Mouse (Mus musculus) stomach, postnatal 0 days (tissue): ENCODE measurements at regions not wholly inside any gene's neighbourhood (a gene's known extent, or its start where the extent isn't known, plus 50 kb on each side); places are given as distances from the start of the nearest gene placed in this dataset.

ENCODE experiments used
- ATAC-seq: fragments of 200-750 bp; cut with Nextera tagmentation; 2 replicates; pipeline ENCODE4 v1.8.0; 2017; ENCODE audit not compliant: low FRiP score, low TSS enrichment
- DNase-seq: peaks from one replicate; pipeline ENCODE4 v3.0.0-alpha.2; 2016; ENCODE audit warnings: low spot score
- H3K27ac ChIP-seq: fragments of 300-500 bp; sonication (generic); replicated peaks from 2 replicates; pipeline ENCODE4 v1.5.1; 2014; ENCODE audit warnings: mild to moderate bottlenecking, control low read depth
- H3K27me3 ChIP-seq: fragments of 300-500 bp; sonication (generic); 2 replicates; pipeline ENCODE4 v1.6.1; 2014; ENCODE audit warnings: low read length; ENCODE audit not compliant: control insufficient read depth, insufficient read depth
- H3K36me3 ChIP-seq: fragments of 300-500 bp; sonication (generic); 2 replicates; pipeline ENCODE4 v1.6.1; 2014; ENCODE audit warnings: low read length, mixed read lengths; ENCODE audit not compliant: control insufficient read depth, insufficient read depth
- H3K4me1 ChIP-seq: fragments of 300-500 bp; sonication (generic); replicated peaks from 2 replicates; pipeline ENCODE4 v1.6.1; 2014; ENCODE audit warnings: antibody characterized with exemption; ENCODE audit not compliant: control insufficient read depth, insufficient read depth
- H3K4me2 ChIP-seq: fragments of 300-500 bp; sonication (generic); replicated peaks from 2 replicates; pipeline ENCODE4 v1.6.1; 2014; ENCODE audit warnings: low read depth, mild to moderate bottlenecking, control low read depth, moderate library complexity
- H3K4me3 ChIP-seq: fragments of 300-500 bp; sonication (generic); 2 replicates; pipeline ENCODE4 v1.5.1; 2014; ENCODE audit warnings: low read depth, low read length, control low read depth
- H3K9ac ChIP-seq: fragments of 300-500 bp; sonication (generic); 2 replicates; pipeline ENCODE4 v1.6.1; 2014; ENCODE audit warnings: mild to moderate bottlenecking, low read length, control low read depth, mixed read lengths
- H3K9me3 ChIP-seq: fragments of 300-500 bp; sonication (generic); 2 replicates; pipeline ENCODE4 v1.6.1; 2016; ENCODE audit warnings: low read length; ENCODE audit not compliant: control insufficient read depth
- CTCF ChIP-seq: IDR thresholded peaks from 2 replicates; pipeline ENCODE4 v1.5.1; 2016; ENCODE audit warnings: antibody characterized with exemption, low read depth, mild to moderate bottlenecking, moderate library complexity
- EP300 ChIP-seq: optimal IDR thresholded peaks from 2 replicates; pipeline ENCODE3; 2016; ENCODE audit warnings: antibody characterized with exemption
- WGBS: fragments of 180-500 bp; shearing (Covaris S2); extraction: QIAGEN DNeasy Blood & Tissue Kit; methylation state at CpG from one replicate; pipeline ENCODE4 v1.1.7; 2014; 5-methylcytosine and 5-hydroxymethylcytosine counted together

DNA sequence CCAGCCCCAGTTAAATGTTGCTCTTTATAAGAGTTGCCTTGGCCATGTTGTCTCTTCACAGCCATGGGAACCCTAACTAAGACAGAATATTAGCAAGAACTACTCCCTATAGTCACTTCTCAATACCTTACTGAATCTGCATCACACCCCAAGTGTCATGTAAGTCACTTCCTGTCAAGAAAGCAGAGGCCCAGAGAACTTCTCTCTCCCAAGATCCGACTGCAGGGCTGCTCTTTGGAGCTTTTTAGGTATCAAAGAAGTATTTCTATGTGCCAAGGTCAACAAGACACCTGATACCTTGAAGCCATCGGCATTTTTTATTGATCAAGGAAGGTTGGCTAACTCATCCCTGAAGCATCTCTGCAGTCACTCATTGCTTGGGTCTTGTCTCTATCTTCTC lies 72.0 kb upstream of the Rap1b start:
- no peak overlapping the region for H3K9ac ChIP-seq
- DNase-seq = no peak
- H3K4me1 ChIP-seq = no peaks in the 10 kb centered on the region
- H3K4me2 ChIP-seq = no peak overlapping the region
- no peaks in the 10 kb centered on the region for H3K9me3 ChIP-seq
- TF ChIP-seq EP300 (no peak), CTCF (no peak)
- H3K27me3 ChIP-seq = no peaks in the 10 kb centered on the region
- no peak overlapping the region for H3K4me3 ChIP-seq
- H3K36me3 ChIP-seq = no peaks in the 10 kb centered on the region
- 80% methylated on average over 2 of the region's 2 CpGs for WGBS
- no peak overlapping the region for H3K27ac ChIP-seq
- ATAC-seq = no peak

DNA sequence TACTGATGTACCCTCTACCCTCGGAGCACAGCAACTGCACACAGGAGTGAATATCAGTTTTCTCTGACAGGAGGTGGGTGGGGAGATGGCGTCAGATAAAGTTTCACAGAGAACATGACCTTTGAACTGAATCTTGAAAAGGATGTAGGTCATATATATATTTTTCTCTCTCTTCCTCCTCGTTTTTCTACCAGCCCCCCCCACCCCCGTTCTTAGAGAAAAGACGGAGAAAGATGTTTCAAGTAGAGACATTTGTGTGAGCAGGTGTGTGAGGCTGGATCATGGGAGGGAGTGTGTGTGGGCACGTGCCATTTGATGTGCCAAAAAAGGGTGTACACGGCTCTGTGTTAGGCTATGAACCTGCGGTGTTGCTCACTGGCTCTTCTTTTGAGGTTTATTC lies 72.8 kb upstream of the Rap1b start:
- Histone ChIP-seq H3K4me2 (no peak overlapping the region), H3K4me3 (no peak overlapping the region), H3K36me3 (no peaks in the 10 kb centered on the region), H3K27me3 (no peaks in the 10 kb centered on the region), H3K27ac (no peak overlapping the region), H3K4me1 (no peaks in the 10 kb centered on the region), H3K9ac (no peak overlapping the region), H3K9me3 (no peaks in the 10 kb centered on the region)
- no peak for ATAC-seq
- DNase-seq = no peak
- no peak for TF ChIP-seq EP300
- TF ChIP-seq CTCF = no peak
- WGBS = 63% methylated on average over 8 of the region's 8 CpGs

DNA sequence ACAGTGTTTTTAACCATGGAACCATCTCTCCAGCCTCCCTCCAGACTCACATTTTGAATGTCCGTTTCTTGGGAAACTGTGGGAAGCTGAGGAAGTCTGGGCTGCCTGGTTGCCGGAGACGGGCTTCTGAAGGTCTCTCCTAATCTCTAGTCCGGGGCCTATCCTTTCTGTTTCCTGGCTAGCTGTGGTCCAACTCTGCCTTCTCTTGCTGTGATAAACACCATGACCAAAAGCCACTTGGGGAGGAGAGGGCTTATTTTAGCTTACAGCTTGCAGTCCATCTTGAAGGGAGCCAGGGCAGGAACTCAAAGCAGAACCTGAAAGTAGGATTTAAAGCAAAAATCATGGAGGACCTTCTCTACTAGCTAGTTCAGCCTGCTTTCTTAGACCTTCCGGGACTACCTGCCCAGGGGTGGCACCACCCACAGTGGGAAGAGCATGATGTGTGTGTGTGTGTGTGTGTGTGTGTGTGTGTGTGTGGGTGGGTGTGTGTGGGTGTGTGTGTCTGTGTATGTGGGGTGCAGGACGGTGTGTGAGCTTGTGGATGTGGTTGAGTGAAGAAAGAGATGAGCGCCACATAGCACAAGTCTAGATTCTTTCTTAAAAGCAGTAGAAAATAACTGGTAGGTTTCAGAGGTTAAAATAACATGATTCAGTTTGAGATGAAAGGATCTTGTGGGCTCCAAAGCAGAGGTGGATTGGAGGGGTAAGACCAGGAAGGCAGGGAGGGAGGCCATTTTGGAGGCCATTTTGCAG lies 73.5 kb upstream of the Rap1b start:
- Histone ChIP-seq H3K4me2 (no peak overlapping the region), H3K9me3 (no peaks in the 10 kb centered on the region), H3K36me3 (no peaks in the 10 kb centered on the region), H3K27me3 (no peaks in the 10 kb centered on the region), H3K4me3 (no peak overlapping the region), H3K27ac (no peak overlapping the region), H3K4me1 (no peaks in the 10 kb centered on the region), H3K9ac (no peak overlapping the region)
- no peak for TF ChIP-seq EP300
- TF ChIP-seq CTCF = no peak
- WGBS = 88% methylated on average over 7 of the region's 7 CpGs
- no peak for ATAC-seq
- no peak for DNase-seq

DNA sequence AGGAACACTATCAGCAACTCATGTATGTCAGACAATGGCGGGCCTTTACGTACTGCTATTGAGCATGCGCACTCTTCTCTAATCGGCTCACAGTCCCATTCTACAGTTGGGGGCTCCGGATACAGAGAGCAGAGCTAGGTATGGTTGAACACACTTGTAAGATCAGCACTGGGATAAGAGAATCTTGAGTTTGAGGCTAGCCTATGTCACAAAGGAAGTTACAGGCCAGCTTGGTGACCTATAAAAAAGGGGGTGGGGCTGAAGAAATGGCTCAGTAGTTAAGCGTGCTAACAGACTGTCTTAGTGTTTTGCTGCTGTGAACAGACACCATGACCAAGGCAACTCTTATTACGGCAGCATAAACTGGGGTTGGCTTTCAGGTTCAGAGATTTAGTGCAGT lies 79.4 kb upstream of the Rap1b start:
- TF ChIP-seq EP300 (no peak), CTCF (no peak)
- ATAC-seq (no peak), DNase-seq (no peak)
- WGBS = 98% methylated on average over 7 of the region's 7 CpGs
- Histone ChIP-seq H3K36me3 (no peaks in the 10 kb centered on the region), H3K9me3 (no peaks in the 10 kb centered on the region), H3K27me3 (no peaks in the 10 kb centered on the region), H3K4me1 (no peaks in the 10 kb centered on the region), H3K9ac (no peak overlapping the region), H3K4me3 (no peak overlapping the region), H3K27ac (no peak overlapping the region), H3K4me2 (no peak overlapping the region)

DNA sequence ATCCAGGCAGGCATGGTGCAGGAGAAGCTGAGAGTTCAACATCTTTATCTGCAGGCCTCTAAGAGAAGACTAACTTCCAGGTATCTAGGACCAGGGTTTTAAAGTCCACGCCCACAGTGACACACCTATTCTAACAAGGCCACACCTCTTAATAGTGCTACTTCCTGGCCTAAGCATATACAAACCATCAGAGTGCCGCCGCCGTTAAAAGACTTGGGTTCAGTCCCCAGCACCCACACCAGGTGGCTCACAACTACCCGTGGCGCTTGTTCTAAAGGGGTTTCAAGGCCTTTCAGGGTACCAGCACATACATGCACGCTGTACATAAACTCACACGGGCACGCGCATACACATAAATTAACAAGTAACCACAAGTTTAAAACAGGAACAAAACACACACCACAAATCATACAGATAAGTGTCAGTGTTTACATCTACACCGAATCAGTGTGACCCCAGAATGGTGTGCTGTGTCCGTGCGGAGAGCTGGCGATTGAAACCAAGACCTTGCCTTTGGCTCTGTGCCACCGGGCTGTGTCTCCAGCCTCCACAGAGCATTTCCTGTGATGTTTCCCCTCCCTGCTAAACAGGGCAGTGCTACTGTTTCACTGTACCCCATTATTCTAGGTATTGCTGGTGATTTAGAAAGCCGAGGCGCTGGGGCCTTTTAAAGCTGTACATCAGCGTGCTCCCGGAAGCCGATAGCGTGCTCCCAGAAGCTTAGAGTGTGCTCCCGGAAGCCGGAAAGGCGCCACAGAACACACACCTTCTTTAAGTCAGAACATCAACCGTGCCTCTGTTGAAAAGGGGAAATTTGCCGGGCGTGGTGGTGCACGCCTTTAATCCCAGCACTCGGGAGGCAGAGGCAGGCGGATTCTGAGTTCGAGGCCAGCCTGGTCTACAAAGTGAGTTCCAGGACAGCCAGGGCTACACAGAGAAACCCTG lies 80.0 kb upstream of the Rap1b start:
- H3K36me3 ChIP-seq = no peaks in the 10 kb centered on the region
- no peak overlapping the region for H3K4me3 ChIP-seq
- 85% methylated on average over 29 of the region's 31 CpGs for WGBS
- no peak overlapping the region for H3K9ac ChIP-seq
- no peaks in the 10 kb centered on the region for H3K4me1 ChIP-seq
- no peaks in the 10 kb centered on the region for H3K9me3 ChIP-seq
- no peak for ATAC-seq
- H3K27ac ChIP-seq = no peak overlapping the region
- no peaks in the 10 kb centered on the region for H3K27me3 ChIP-seq
- no peak overlapping the region for H3K4me2 ChIP-seq
- DNase-seq = no peak
- TF ChIP-seq EP300 = no peak
- no peak for TF ChIP-seq CTCF

DNA sequence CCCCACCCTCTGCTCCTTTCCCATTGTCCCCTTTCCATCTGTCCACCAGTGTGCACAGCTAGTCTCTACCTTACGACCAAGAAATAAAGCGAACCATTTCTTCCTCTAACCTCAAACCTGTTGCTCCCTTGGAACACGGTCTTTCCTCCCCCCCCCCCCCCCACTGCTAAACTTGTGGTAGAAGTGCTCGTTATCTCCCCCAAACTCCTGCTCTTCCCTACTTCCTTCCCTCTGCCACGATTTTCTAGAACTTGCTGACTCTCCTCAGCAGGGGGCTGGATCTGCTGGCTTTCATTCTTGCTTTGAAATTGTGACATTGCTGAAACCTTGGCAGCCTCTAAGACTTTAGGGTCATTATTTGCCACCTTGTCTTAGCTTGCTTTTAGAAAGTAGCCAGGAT lies 83.2 kb upstream of the Rap1b start:
- no peak overlapping the region for H3K4me2 ChIP-seq
- H3K27ac ChIP-seq = no peak overlapping the region
- no peak for TF ChIP-seq CTCF
- no peak for TF ChIP-seq EP300
- H3K9ac ChIP-seq = no peak overlapping the region
- H3K4me1 ChIP-seq = no peaks in the 10 kb centered on the region
- H3K9me3 ChIP-seq = no peaks in the 10 kb centered on the region
- 58% methylated on average over 5 of the region's 5 CpGs for WGBS
- DNase-seq (no peak), ATAC-seq (no peak)
- H3K4me3 ChIP-seq = no peak overlapping the region
- H3K36me3 ChIP-seq = no peaks in the 10 kb centered on the region
- no peaks in the 10 kb centered on the region for H3K27me3 ChIP-seq
